Mouse (Mus musculus) embryonic facial prominence, embryonic 14.5 days (tissue): Measurements from ENCODE around the gene Syn3. TPM values are rescaled to one million over a fixed set of nuclear protein-coding genes. Genes with fewer than 3 reads are reported as not detected.

ENCODE experiments used
- ATAC-seq: fragments of 200-750 bp; cut with Nextera tagmentation; 2 replicates; pipeline ENCODE4 v1.8.0; 2017; ENCODE audit warnings: low read depth, moderate number of reproducible peaks, moderate TSS enrichment
- DNase-seq: peaks from one replicate; pipeline ENCODE4 v3.0.0-alpha.2; 2015; ENCODE audit warnings: low spot score
- H3K27ac ChIP-seq: fragments of 300-500 bp; sonication (generic); replicated peaks from 2 replicates; pipeline ENCODE4 v1.5.1; 2014; ENCODE audit warnings: low read depth, mild to moderate bottlenecking, low read length, moderate library complexity
- H3K27me3 ChIP-seq: fragments of 300-500 bp; sonication (generic); replicated peaks from 2 replicates; pipeline ENCODE4 v1.6.1; 2014; ENCODE audit warnings: low read length; ENCODE audit not compliant: control insufficient read depth, insufficient read depth
- H3K36me3 ChIP-seq: fragments of 300-500 bp; sonication (generic); 2 replicates; pipeline ENCODE4 v1.6.1; 2014; ENCODE audit warnings: low read length, mixed read lengths; ENCODE audit not compliant: control insufficient read depth, insufficient read depth
- H3K4me1 ChIP-seq: fragments of 300-500 bp; sonication (generic); 2 replicates; pipeline ENCODE4 v1.6.1; 2014; ENCODE audit warnings: antibody characterized with exemption, low read length; ENCODE audit not compliant: control insufficient read depth, insufficient read depth
- H3K4me2 ChIP-seq: fragments of 300-500 bp; sonication (generic); 2 replicates; pipeline ENCODE4 v1.6.1; 2014; ENCODE audit warnings: low read depth, mild to moderate bottlenecking, low read length, moderate library complexity, mixed read lengths
- H3K4me3 ChIP-seq: fragments of 300-500 bp; sonication (generic); 2 replicates; pipeline ENCODE4 v1.5.1; 2014; ENCODE audit warnings: low read depth, mild to moderate bottlenecking, low read length
- H3K9ac ChIP-seq: fragments of 300-500 bp; sonication (generic); 2 replicates; pipeline ENCODE4 v1.6.1; 2014; ENCODE audit warnings: low read depth, mild to moderate bottlenecking, low read length, moderate library complexity, mixed read lengths
- H3K9me3 ChIP-seq: fragments of 300-500 bp; sonication (generic); 2 replicates; pipeline ENCODE4 v1.6.1; 2016; ENCODE audit warnings: low read length; ENCODE audit not compliant: control insufficient read depth
- WGBS: fragments of 180-500 bp; shearing (Covaris S2); extraction: QIAGEN DNeasy Blood & Tissue Kit; methylation state at CpG from one replicate; pipeline ENCODE4 v1.1.7; 2014; 5-methylcytosine and 5-hydroxymethylcytosine counted together
- polyA plus RNA-seq: library from polyadenylated mRNA; unstranded; fragments of >200 nt; fragmentation: Nextera tagmentation; extraction: Ambion mirVana; gene quantifications from 2 replicates; pipeline ENCODE4 v1.2.1, GENCODE M21; 2014

Gene Syn3
- polyA plus RNA-seq, 1 experiment from 2014 or later = 2.4 TPM

GRCm38 (mm10) chr10:86281238-86281637 lies 217.5 kb downstream of the Syn3 start:
- H3K36me3 ChIP-seq = no peaks in the 10 kb centered on the region
- H3K27me3 ChIP-seq = no peaks in the 10 kb centered on the region
- 87% methylated on average over 8 of the region's 8 CpGs for WGBS
- H3K4me2 ChIP-seq = no peak overlapping the region
- peaks cover 12% of the 10 kb centered on the region for H3K4me1 ChIP-seq
- H3K27ac ChIP-seq = no peak overlapping the region
- H3K9me3 ChIP-seq = no peaks in the 10 kb centered on the region
- no peak for ATAC-seq
- no peak overlapping the region for H3K9ac ChIP-seq
- DNase-seq = no peak
- H3K4me3 ChIP-seq = no peak overlapping the region

GRCm38 (mm10) chr10:86279579-86280168 lies 219.0 kb downstream of the Syn3 start:
- H3K27me3 ChIP-seq = no peaks in the 10 kb centered on the region
- no peak for ATAC-seq
- H3K27ac ChIP-seq = no peak overlapping the region

GRCm38 (mm10) chr10:86278481-86278880 lies 220.2 kb downstream of the Syn3 start:
- 31% methylated on average over 2 of the region's 2 CpGs for WGBS

More at GRCm38 (mm10) chr10:86279579-86280168, 219.0 kb downstream of the Syn3 start:
- Histone ChIP-seq H3K36me3 (no peaks in the 10 kb centered on the region), H3K9me3 (no peaks in the 10 kb centered on the region), H3K9ac (no peak overlapping the region), H3K4me2 (no peak overlapping the region), H3K4me1 (peaks cover 12% of the 10 kb centered on the region), H3K4me3 (no peak overlapping the region)
- 73% methylated on average over 7 of the region's 7 CpGs for WGBS
- DNase-seq = peak; percentile 26

GRCm38 (mm10) chr10:86277327-86277726 lies 221.4 kb downstream of the Syn3 start:
- H3K27me3 ChIP-seq = no peaks in the 10 kb centered on the region
- DNase-seq (no peak), ATAC-seq (no peak)
- H3K36me3 ChIP-seq = no peaks in the 10 kb centered on the region
- no peak overlapping the region for H3K4me3 ChIP-seq
- H3K4me2 ChIP-seq = no peak overlapping the region
- H3K4me1 ChIP-seq = peaks cover 27% of the 10 kb centered on the region
- 77% methylated on average over 5 of the region's 5 CpGs for WGBS
- no peak overlapping the region for H3K27ac ChIP-seq
- H3K9ac ChIP-seq = no peak overlapping the region
- no peaks in the 10 kb centered on the region for H3K9me3 ChIP-seq

More at GRCm38 (mm10) chr10:86278481-86278880, 220.2 kb downstream of the Syn3 start:
- no peak overlapping the region; the same call in 1 of the 2 replicates for H3K27ac ChIP-seq
- H3K9me3 ChIP-seq = no peaks in the 10 kb centered on the region
- H3K4me1 ChIP-seq = peaks cover 17% of the 10 kb centered on the region
- no peaks in the 10 kb centered on the region for H3K27me3 ChIP-seq
- H3K9ac ChIP-seq = no peak overlapping the region
- no peak overlapping the region for H3K4me3 ChIP-seq
- no peak overlapping the region for H3K4me2 ChIP-seq
- DNase-seq (no peak), ATAC-seq (no peak)
- no peaks in the 10 kb centered on the region for H3K36me3 ChIP-seq

- no peak overlapping the region for H3K4me2 ChIP-seq
- no peaks in the 10 kb centered on the region for H3K36me3 ChIP-seq
- no peaks in the 10 kb centered on the region for H3K9me3 ChIP-seq
- no peaks in the 10 kb centered on the region for H3K27me3 ChIP-seq
- no peak overlapping the region for H3K27ac ChIP-seq
- no peak for ATAC-seq
- no peak for DNase-seq
- no peak overlapping the region for H3K4me3 ChIP-seq
- 83% methylated on average over 5 of the region's 5 CpGs for WGBS
- H3K9ac ChIP-seq = no peak overlapping the region
- H3K4me1 ChIP-seq = peaks cover 27% of the 10 kb centered on the region
Measured at GRCm38 (mm10) chr10:86275585-86275984, 223.1 kb downstream of the Syn3 start.

DNA sequence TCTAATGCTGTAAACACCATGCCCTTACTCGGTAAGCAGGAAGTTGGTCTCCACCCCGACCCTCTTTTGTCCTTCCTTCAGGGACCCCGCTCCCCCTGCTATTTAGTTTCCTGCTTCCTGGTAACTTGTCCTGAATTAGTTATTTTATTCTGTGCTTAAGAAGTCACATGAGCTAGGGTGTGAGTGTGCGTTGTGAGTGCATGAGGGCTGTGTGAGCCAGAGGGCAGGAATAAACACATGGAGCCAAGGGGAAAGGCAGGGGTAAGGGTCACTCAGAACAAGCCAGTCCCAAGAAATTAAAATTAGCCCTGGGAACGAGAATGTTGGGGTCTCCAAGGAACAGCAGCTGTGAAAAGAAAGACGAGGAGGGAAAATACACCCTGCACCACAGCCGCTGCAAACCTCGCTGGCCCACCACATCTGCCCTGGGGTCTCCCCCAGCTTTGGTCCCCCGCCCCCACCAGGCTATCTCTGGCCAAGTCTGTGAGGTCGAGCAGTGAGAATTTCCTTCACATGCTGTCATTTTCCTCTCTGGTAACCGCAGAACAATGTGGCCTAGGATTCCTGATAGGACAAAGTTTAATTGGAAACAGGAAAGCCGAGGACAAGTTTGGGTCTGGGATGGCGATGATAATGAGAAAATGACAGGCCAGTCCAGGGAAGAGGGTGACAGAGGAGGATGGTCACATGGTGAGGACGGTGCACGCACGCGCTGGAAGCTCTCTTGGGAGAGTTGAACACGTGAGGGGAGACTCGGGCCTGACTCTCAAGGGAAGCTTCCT lies 225.1 kb downstream of the Syn3 start:
- DNase-seq (peak; percentile 72), ATAC-seq (peak; percentile 70)
- 28% methylated on average over 19 of the region's 19 CpGs for WGBS
- Histone ChIP-seq H3K36me3 (no peaks in the 10 kb centered on the region), H3K27me3 (no peaks in the 10 kb centered on the region), H3K4me3 (no peak overlapping the region), H3K9ac (no peak overlapping the region), H3K4me1 (peaks cover 17% of the 10 kb centered on the region), H3K27ac (peak overlapping the region; percentile 12), H3K9me3 (no peaks in the 10 kb centered on the region), H3K4me2 (no peak overlapping the region)

- H3K4me2 ChIP-seq = no peak overlapping the region
Measured at GRCm38 (mm10) chr10:86272826-86273225, 225.9 kb downstream of the Syn3 start.

DNA sequence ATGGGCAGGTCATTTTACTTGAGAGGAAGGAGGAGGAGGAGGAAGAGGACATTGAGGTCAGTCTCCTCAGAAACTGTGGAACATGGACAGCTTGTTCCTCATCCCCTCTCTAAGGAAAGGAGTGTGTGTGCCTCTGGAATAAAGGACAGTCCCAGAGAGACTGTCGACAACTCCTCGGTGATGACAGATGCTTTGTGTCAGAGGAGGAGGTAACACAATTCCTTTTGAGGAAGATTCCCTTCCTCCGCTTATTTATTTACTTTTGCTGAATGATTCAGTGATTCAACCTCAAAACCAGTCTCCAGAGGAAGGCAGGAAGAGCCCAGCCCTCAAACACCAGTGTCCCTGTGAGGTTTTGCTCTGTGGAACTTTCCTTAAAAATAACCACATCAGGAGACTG lies 228.4 kb downstream of the Syn3 start:
- ATAC-seq (no peak), DNase-seq (no peak)
- Histone ChIP-seq H3K9ac (no peak overlapping the region), H3K27me3 (no peaks in the 10 kb centered on the region), H3K4me3 (no peak overlapping the region), H3K4me1 (peaks cover 15% of the 10 kb centered on the region), H3K9me3 (no peaks in the 10 kb centered on the region), H3K4me2 (no peak overlapping the region), H3K27ac (no peak overlapping the region), H3K36me3 (no peaks in the 10 kb centered on the region)
- 49% methylated on average over 3 of the region's 3 CpGs for WGBS

More at GRCm38 (mm10) chr10:86272826-86273225, 225.9 kb downstream of the Syn3 start:
- 87% methylated on average over 3 of the region's 3 CpGs for WGBS
- DNase-seq (no peak), ATAC-seq (no peak)
- Histone ChIP-seq H3K9ac (no peak overlapping the region), H3K4me1 (peaks cover 15% of the 10 kb centered on the region), H3K27ac (peak overlapping the region; percentile 12), H3K4me3 (no peak overlapping the region), H3K27me3 (no peaks in the 10 kb centered on the region), H3K36me3 (no peaks in the 10 kb centered on the region), H3K9me3 (no peaks in the 10 kb centered on the region)
